Mouse (Mus musculus): Measurements from ENCODE around the gene Olfr702.

Gene Olfr702

GRCm38 (mm10) chr7:106833793-106834192 lies at the start of gene Olfr702:
Gene Olfr702 (minus strand): TSS chr7:106833893.
- no peak for DNase-seq

- no peak for DNase-seq
Observed at GRCm38 (mm10) chr7:106876791-106877190, 43.1 kb upstream of the Olfr702 start, which contains the start of gene Olfr705. Gene Olfr705 (minus strand): TSS chr7:106876891.

GRCm38 (mm10) chr7:106862885-106863284 lies 29.2 kb upstream of the Olfr702 start, which contains the start of gene Olfr704:
Gene Olfr704 (plus strand): TSS chr7:106863185.
- DNase-seq: no peak

- no peak for DNase-seq
Observed at GRCm38 (mm10) chr7:106843060-106843459, 9.4 kb upstream of the Olfr702 start, which contains the start of gene Olfr703. Gene Olfr703 (plus strand): TSS chr7:106843360.

GRCm38 (mm10) chr7:106818414-106818813 lies 15.3 kb downstream of the Olfr702 start:
- DNase-seq: no peak

- no peak for DNase-seq
Observed at GRCm38 (mm10) chr7:106815775-106816174, 17.9 kb downstream of the Olfr702 start.

GRCm38 (mm10) chr7:106813829-106814228 lies 19.9 kb downstream of the Olfr702 start, which contains the start of gene Olfr701:
Gene Olfr701 (plus strand): TSS chr7:106814129.
- no peak for DNase-seq

- DNase-seq: no peak
Observed at GRCm38 (mm10) chr7:106808734-106809133, 25.0 kb downstream of the Olfr702 start, which contains the start of gene Olfr700. Gene Olfr700 (minus strand): TSS chr7:106808834.

GRCm38 (mm10) chr7:106793098-106793497 lies 40.6 kb downstream of the Olfr702 start, which contains the start of gene Olfr699:
Gene Olfr699 (minus strand): TSS chr7:106793198.
- no peak for DNase-seq

GRCm38 (mm10) chr7:106788330-106788729 lies 45.4 kb downstream of the Olfr702 start:
- DNase-seq: no peak

All from right cerebral cortex, postnatal 25 days (tissue).